Mouse (Mus musculus) MEL (cell line): ENCODE measurements around the gene Crebbp.

ENCODE experiments used
- CTCF ChIP-seq, 3 experiments: IDR thresholded peaks in 2 of 3; conservative IDR thresholded peaks in 1 of 3; 2 replicates each; pipeline ENCODE4 v1.5.1; 2011 to 2012; ENCODE audit warnings: low read length in 3 of 3, low read depth in 2 of 3, mild to moderate bottlenecking in 2 of 3, improper control_type of control experiment in 1 of 3, inconsistent platforms in 1 of 3, mixed read lengths in 1 of 3, moderate library complexity in 1 of 3; ENCODE audit not compliant: control insufficient read depth in 1 of 3, insufficient read depth in 1 of 3, poor library complexity in 1 of 3, severe bottlenecking in 1 of 3
- KAT2A ChIP-seq: conservative IDR thresholded peaks from 2 replicates; pipeline ENCODE4 v1.6.1; 2012; ENCODE audit warnings: low read depth, low read length, improper control_type of control experiment, inconsistent platforms
- MAZ ChIP-seq: IDR thresholded peaks from 2 replicates; pipeline ENCODE4 v1.6.1; 2012; ENCODE audit warnings: low read depth, mild to moderate bottlenecking, inconsistent platforms, low read length, improper control_type of control experiment
- MYB ChIP-seq: IDR thresholded peaks from 2 replicates; pipeline ENCODE4 v1.6.1; 2011; ENCODE audit warnings: mild to moderate bottlenecking, low read depth, low read length, improper control_type of control experiment
- MYC ChIP-seq: IDR thresholded peaks from 2 replicates; pipeline ENCODE4 v1.6.1; 2011; ENCODE audit warnings: low read depth, mild to moderate bottlenecking, low read length, improper control_type of control experiment, moderate library complexity
- TAL1 ChIP-seq: IDR thresholded peaks from 2 replicates; pipeline ENCODE4 v1.6.1; 2012; ENCODE audit warnings: mild to moderate bottlenecking, inconsistent platforms, low read length, moderate library complexity, mixed read lengths
- USF1 ChIP-seq: IDR thresholded peaks from 2 replicates; pipeline ENCODE4 v1.6.1; 2014; ENCODE audit warnings: low read depth, mild to moderate bottlenecking, inconsistent platforms, low read length, improper control_type of control experiment, moderate library complexity
- ZMIZ1 ChIP-seq: IDR thresholded peaks from 2 replicates; pipeline ENCODE4 v1.6.1; 2012; ENCODE audit warnings: low read depth, mild to moderate bottlenecking, inconsistent platforms, low read length, improper control_type of control experiment, moderate library complexity
- ZNF384 ChIP-seq: IDR thresholded peaks from 2 replicates; pipeline ENCODE4 v1.6.1; 2012; ENCODE audit warnings: low read depth, mild to moderate bottlenecking, inconsistent platforms, low read length, improper control_type of control experiment

GRCm38 (mm10) chr16:4225841-4226240, 12.0 kb upstream of the Crebbp start:
- no peak for TF ChIP-seq MYB
- TF ChIP-seq CTCF (IDR thresholded peaks at IDR 0.05 in 2 of 3, conservative IDR thresholded peaks at IDR 0.05 in 1 of 3; ENCODE audit: control insufficient read depth in 1 of 3, insufficient read depth in 1 of 3, low read depth in 2 of 3, low read length in 3 of 3, poor library complexity in 1 of 3, severe bottlenecking in 1 of 3), result no peak
- TF ChIP-seq USF1, result no peak
- no peak for TF ChIP-seq ZMIZ1
- TF ChIP-seq TAL1, result no peak
- no peak for TF ChIP-seq ZNF384
- TF ChIP-seq MAZ, result no peak
- TF ChIP-seq MYC, result no peak
- TF ChIP-seq KAT2A, result no peak
